Mouse (Mus musculus) liver, embryonic 14.5 days (tissue): ENCODE results near the gene Kdm4a. TPM values are rescaled to one million over a fixed set of nuclear protein-coding genes. Genes with fewer than 3 reads are reported as not detected.

Experiments
- ATAC-seq: fragments of 200-750 bp; cut with Nextera tagmentation; 2 replicates; pipeline ENCODE4 v1.8.0; 2017; ENCODE audit warnings: moderate number of reproducible peaks, mild to moderate bottlenecking, moderate library complexity; ENCODE audit not compliant: insufficient read depth
- DNase-seq, 3 experiments: peaks; one replicate each; pipeline ENCODE4 v3.0.0-alpha.2; 2012 to 2013; ENCODE audit warnings: low read depth in 3 of 3, low spot score in 3 of 3
- H3K27ac ChIP-seq: fragments of 300-500 bp; sonication (generic); 2 replicates; pipeline ENCODE4 v1.5.1; 2014; ENCODE audit warnings: moderate library complexity, mild to moderate bottlenecking, control low read depth, inconsistent platforms
- H3K27me3 ChIP-seq: fragments of 300-500 bp; sonication (generic); 2 replicates; pipeline ENCODE4 v1.6.1; 2014; ENCODE audit warnings: mild to moderate bottlenecking, low read length, moderate library complexity; ENCODE audit not compliant: control insufficient read depth, insufficient read depth
- H3K36me3 ChIP-seq: fragments of 300-500 bp; sonication (generic); replicated peaks from 2 replicates; pipeline ENCODE4 v1.6.1; 2014; ENCODE audit warnings: low read depth; ENCODE audit not compliant: control insufficient read depth, insufficient read depth
- H3K4me1 ChIP-seq, 2 experiments: fragments of 200-500 bp in 1 of 2; fragments of 300-500 bp in 1 of 2; sonication (generic) in 1 of 2; replicated peaks; 2 replicates each; pipeline ENCODE4 v1.6.1; 2012 to 2014; ENCODE audit warnings: antibody characterized with exemption in 1 of 2, inconsistent platforms in 1 of 2, low read length in 1 of 2; ENCODE audit not compliant: control insufficient read depth in 2 of 2, insufficient read depth in 2 of 2
- H3K4me2 ChIP-seq: fragments of 300-500 bp; sonication (generic); 2 replicates; pipeline ENCODE4 v1.6.1; 2014; ENCODE audit warnings: low read depth, mild to moderate bottlenecking, control low read depth, moderate library complexity
- H3K4me3 ChIP-seq, 2 experiments: fragments of 200-500 bp in 1 of 2; fragments of 300-500 bp in 1 of 2; sonication (generic) in 1 of 2; 2 replicates each; pipeline ENCODE4 v1.5.1; 2012 to 2014; ENCODE audit warnings: low read depth in 2 of 2, low read length in 2 of 2, mild to moderate bottlenecking in 2 of 2, control low read depth in 1 of 2, inconsistent platforms in 1 of 2, moderate library complexity in 1 of 2; ENCODE audit not compliant: insufficient read depth in 1 of 2
- H3K9ac ChIP-seq: fragments of 300-500 bp; sonication (generic); replicated peaks from 2 replicates; pipeline ENCODE4 v1.6.1; 2014; ENCODE audit warnings: mild to moderate bottlenecking, control low read depth, moderate library complexity
- H3K9me3 ChIP-seq: fragments of 300-500 bp; sonication (generic); 2 replicates; pipeline ENCODE4 v1.6.1; 2016; ENCODE audit warnings: low read length, mixed read lengths; ENCODE audit not compliant: control insufficient read depth
- CTCF ChIP-seq: IDR thresholded peaks from 2 replicates; pipeline ENCODE4 v1.5.1; 2016; ENCODE audit warnings: antibody characterized with exemption, low read depth, control low read depth
- EP300 ChIP-seq: IDR thresholded peaks from 2 replicates; pipeline ENCODE4 v1.6.1; 2016; ENCODE audit warnings: antibody characterized with exemption, low read depth
- WGBS: fragments of 180-500 bp; shearing (Covaris S2); extraction: QIAGEN DNeasy Blood & Tissue Kit; methylation state at CpG from one replicate; pipeline ENCODE4 v1.1.7; 2014; ENCODE audit not compliant: insufficient replicate concordance; 5-methylcytosine and 5-hydroxymethylcytosine counted together
- polyA plus RNA-seq, 2 experiments: library from polyadenylated mRNA; depleted of rRNA in 1 of 2; stranded (reverse) in 1 of 2; unstranded in 1 of 2; fragments of >200 nt; fragmentation: Nextera tagmentation in 1 of 2; extraction: Ambion mirVana in 1 of 2; gene quantifications; 2 replicates each; pipeline versions ENCODE4 v1.2.1 to v1.2.3; 2012 to 2014

The Kdm4a gene
- polyA plus RNA-seq, 2 experiments = 7.3 to 13.7 TPM

- Histone ChIP-seq H3K27ac (no peak overlapping the region), H3K36me3 (peaks cover 12% of the 10 kb centered on the region), H3K4me2 (peak overlapping the region; percentile 75), H3K9ac (0 out of 2 replicates have a peak overlapping the region, but pooled peaks have one; percentile 45), H3K4me1 (peaks cover 0 to 8% of the 10 kb centered on the region in 2 experiments; a peak in 3 of 4 replicates), H3K9me3 (no peaks in the 10 kb centered on the region), H3K4me3 (peak overlapping the region; percentile 77 to 81; a peak in 3 of 4 replicates), H3K27me3 (no peaks in the 10 kb centered on the region)
- no peak for DNase-seq
- no peak for TF ChIP-seq CTCF
- TF ChIP-seq EP300 = no peak
- 73% methylated on average over 1 of the region's 1 CpGs for WGBS
- no peak for ATAC-seq
Measured at GRCm38 (mm10) chr4:118135414-118135813, 44.4 kb downstream of the Kdm4a start.

DNA sequence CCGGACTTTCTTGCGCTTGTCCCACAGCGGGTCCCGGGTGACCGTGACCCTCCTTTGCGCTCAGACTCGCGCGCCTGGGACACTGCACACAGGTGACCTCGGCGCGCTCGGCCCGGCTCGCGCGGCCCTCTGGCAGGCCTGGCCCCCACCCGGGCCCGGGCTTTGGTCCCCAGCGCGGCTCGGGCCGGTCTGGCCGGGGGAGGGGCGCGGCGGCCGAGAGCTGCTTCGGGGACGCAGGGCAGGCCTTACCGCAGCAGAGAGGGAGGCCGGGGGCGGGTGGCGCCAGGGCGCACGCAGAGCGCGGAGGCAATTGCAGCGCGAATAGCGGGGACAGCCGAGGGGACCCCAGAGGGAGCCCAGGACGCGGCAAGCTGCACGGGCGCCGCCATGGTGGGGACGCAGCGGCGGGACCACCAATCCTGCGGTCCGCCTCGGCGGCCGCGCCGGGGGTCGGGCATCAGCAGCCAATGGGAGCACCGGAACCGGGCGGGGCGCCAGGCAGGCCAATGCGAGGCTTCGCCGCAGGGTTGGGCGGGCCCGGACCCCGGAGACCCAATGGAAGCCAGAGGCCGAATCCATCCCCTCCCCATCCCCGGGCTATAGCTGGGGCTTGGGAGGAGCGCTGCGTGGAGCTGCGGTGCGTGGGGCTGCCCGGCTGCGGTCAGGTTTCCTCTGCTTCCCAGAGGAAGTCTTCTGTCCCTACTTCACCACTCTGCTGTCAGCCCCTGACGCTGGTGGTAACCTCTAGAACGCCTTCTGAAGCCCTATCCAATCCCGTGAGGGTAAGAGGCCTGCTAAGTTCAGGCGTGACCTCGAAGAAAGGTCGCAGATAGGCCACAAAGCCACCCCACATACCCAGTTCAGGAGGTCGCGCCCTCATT is 45.1 kb downstream of the Kdm4a start, which contains the start of gene St3gal3:
St3gal3 (minus strand) TSS at position 430 of the 881 bp plus-strand sequence.
- H3K4me1 ChIP-seq = peaks cover 0 to 8% of the 10 kb centered on the region in 2 experiments; a peak in 3 of 4 replicates
- DNase-seq (peak; percentile 71 to 81 (median 79)), ATAC-seq (peak; percentile 98)
- peak within 1 kb of the TSS; percentile 68 for H3K9ac ChIP-seq
- 0 out of 2 replicates have a peak, but pooled peaks have one; percentile 9 for TF ChIP-seq CTCF
- TF ChIP-seq EP300 = no peak
- no peak within 1 kb of the TSS for H3K27ac ChIP-seq
- peaks cover 12% of the 10 kb centered on the region for H3K36me3 ChIP-seq
- peak within 1 kb of the TSS; percentile 75 for H3K4me2 ChIP-seq
- under 1% methylated on average over 82 of the region's 84 CpGs for WGBS
- H3K4me3 ChIP-seq = peak within 1 kb of the TSS; percentile 79 to 81
- H3K27me3 ChIP-seq = no peaks in the 10 kb centered on the region
- H3K9me3 ChIP-seq = no peaks in the 10 kb centered on the region

GRCm38 (mm10) chr4:118131329-118131728 is 48.5 kb downstream of the Kdm4a start:
- no peak for ATAC-seq
- H3K9ac ChIP-seq = no peak overlapping the region
- peaks cover 0 to 8% of the 10 kb centered on the region in 2 experiments; a peak in 3 of 4 replicates for H3K4me1 ChIP-seq
- no peaks in the 10 kb centered on the region; the same call in 1 of the 2 replicates for H3K36me3 ChIP-seq
- no peaks in the 10 kb centered on the region for H3K9me3 ChIP-seq
- DNase-seq = no peak
- 77% methylated on average over 5 of the region's 5 CpGs for WGBS
- no peak overlapping the region for H3K27ac ChIP-seq
- TF ChIP-seq CTCF (no peak), EP300 (no peak)
- no peak overlapping the region for H3K4me2 ChIP-seq
- H3K4me3 ChIP-seq = no peak overlapping the region
- H3K27me3 ChIP-seq = no peaks in the 10 kb centered on the region

DNA sequence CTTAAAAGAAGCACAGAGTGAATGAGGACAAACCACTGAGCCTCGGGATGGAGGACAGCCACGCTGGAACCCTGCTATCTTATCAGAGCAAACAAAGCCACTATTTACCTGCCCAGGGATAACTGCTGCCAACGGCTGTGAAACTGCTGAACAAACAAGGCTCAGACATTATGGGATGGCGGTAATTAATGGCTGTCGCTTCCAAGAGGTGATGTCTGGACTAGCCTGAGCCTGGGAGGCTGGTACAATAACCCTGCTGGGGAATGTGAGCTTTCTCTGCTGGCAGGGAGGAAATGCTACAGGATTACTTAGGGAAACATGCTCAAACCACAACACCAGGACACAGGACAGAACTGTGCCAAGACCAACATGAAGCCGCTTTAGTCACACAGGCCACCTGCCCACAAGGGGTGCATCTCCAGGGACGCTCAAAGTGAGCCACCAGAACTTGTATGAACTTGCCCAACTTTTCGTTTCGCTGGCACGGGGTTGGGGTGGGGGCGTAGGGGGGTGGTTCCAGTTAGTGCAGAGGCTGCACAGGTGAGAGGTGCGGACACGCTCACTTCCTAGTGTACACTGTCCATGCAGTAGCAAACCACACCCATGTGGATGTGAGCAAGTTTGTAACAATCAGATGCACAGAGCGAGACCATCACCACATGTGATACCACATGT is 56.7 kb downstream of the Kdm4a start:
- H3K27ac ChIP-seq = no peak overlapping the region
- no peak overlapping the region for H3K9ac ChIP-seq
- peak in 1 of 3 experiments; percentile 15 for DNase-seq
- TF ChIP-seq CTCF = no peak
- peak; percentile 50 for TF ChIP-seq EP300
- WGBS = 61% methylated on average over 14 of the region's 14 CpGs
- no peaks in the 10 kb centered on the region for H3K36me3 ChIP-seq
- H3K9me3 ChIP-seq = no peaks in the 10 kb centered on the region
- H3K4me1 ChIP-seq = peaks cover 0 to 12% of the 10 kb centered on the region in 2 experiments; a peak in 2 of 4 replicates
- no peak overlapping the region for H3K4me2 ChIP-seq
- no peaks in the 10 kb centered on the region for H3K27me3 ChIP-seq
- H3K4me3 ChIP-seq = no peak overlapping the region
- peak; percentile 59 for ATAC-seq

DNA sequence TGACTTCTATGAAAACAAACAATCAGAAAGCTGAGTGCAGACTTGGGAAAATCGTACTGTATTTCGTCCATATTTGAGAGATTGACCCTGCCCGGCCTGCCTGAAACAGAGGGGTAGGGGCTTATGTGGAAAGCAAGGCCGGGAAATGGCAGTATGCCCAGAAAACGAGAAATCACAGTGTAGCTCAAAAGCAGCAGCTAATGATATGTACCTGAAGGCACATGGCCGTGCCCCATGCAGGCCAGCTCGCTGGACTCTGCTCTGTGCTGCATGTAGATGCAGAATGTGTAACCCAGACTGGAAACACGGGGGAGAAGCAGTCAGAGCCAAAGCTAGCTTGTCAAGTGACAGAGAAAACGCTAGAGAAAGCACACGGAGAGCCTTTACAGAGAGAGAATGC is 57.8 kb downstream of the Kdm4a start:
- no peak overlapping the region for H3K9ac ChIP-seq
- H3K4me1 ChIP-seq = peaks cover 0 to 12% of the 10 kb centered on the region in 2 experiments; a peak in 2 of 4 replicates
- DNase-seq (no peak), ATAC-seq (peak; percentile 31; the same call in 1 of the 2 replicates)
- no peak overlapping the region for H3K4me3 ChIP-seq
- H3K9me3 ChIP-seq = no peaks in the 10 kb centered on the region
- H3K27ac ChIP-seq = no peak overlapping the region
- H3K36me3 ChIP-seq = no peaks in the 10 kb centered on the region
- H3K4me2 ChIP-seq = no peak overlapping the region
- WGBS = 70% methylated on average over 10 of the region's 10 CpGs
- no peak for TF ChIP-seq EP300
- TF ChIP-seq CTCF = no peak
- no peaks in the 10 kb centered on the region for H3K27me3 ChIP-seq
